Mouse (Mus musculus) gonadal fat pad, adult 2 months (tissue): Measurements from ENCODE around the gene Mms19. TPM values are rescaled to one million over a fixed set of nuclear protein-coding genes. Genes with fewer than 3 reads are reported as not detected.
"Not testable (repeated sequence)": the region's sequence is repeated elsewhere in the genome, so short reads cannot be mapped to it uniquely, and the experiment has no call there.

ENCODE experiments used
- DNase-seq: peaks from one replicate; pipeline ENCODE4 v3.0.0-alpha.2; 2012; ENCODE audit warnings: low read depth
- polyA plus RNA-seq: library from polyadenylated mRNA; depleted of rRNA; stranded (reverse); fragments of >200 nt; gene quantifications from 2 replicates; pipeline ENCODE4 v1.2.3, GENCODE M21; 2012

Gene Mms19
- polyA plus RNA-seq, 1 experiment: 73.4 TPM

GRCm38 (mm10) chr19:41933179-41934086 is 47.5 kb downstream of the Mms19 start, which contains the start of the genes Exosc1 and Zdhhc16:
Exosc1 (minus strand) TSS chr19:41933423.
Zdhhc16 (plus strand) TSS chr19:41933480.
- DNase-seq: peak; percentile 93

DNA sequence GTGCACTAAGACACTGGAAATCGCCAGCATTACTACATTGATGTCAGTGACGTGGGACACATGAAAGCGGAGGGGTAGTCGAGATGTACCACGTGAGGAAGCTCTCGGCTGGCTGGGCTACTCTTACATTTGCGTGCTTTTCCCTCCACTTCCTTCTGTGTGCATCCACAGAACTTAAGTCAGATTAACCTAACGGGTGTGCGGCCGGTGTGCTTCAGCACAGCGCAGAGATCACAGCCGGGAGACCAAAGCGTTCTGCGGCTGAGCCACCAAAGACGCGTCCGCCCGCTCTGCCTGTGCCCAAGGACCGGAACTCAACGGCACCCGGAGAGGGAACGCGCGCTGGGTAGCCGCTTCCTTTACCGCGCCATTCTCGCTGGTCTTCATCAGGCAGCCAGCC is 48.3 kb downstream of the Mms19 start:
- no peak for DNase-seq

DNA sequence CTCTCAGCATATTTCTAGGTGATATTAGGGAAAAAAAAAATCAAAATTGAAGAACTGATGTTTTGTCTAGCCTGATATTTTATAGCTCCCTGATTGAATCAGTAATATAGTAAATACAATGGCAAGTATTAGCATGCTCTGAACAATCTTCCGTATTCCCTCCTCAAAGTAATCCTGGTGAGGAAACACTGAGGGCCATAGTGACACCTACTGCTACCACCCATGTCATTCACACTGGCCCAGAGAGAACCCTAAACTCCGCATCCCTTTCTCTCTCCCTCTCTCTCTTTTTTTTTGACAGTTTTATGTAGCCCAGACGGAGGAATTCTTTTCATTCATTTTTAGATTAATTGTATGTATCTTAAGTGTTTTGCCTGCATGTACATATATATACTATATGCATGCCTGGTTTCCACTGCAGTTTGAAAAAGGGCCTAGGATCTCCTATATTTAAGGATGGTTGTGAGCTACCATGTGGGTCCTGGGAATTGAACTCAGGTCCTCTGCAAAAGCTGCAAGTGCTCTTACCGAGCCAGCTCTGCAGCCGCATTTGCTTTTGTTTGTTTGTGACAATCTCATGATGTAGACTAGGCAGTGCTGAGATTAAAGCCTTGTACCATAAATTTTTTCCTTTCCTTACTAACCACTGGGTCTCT is 60.4 kb downstream of the Mms19 start:
- no peak for DNase-seq

- no peak for DNase-seq
Measured at GRCm38 (mm10) chr19:41919471-41919870, 61.5 kb downstream of the Mms19 start.

DNA sequence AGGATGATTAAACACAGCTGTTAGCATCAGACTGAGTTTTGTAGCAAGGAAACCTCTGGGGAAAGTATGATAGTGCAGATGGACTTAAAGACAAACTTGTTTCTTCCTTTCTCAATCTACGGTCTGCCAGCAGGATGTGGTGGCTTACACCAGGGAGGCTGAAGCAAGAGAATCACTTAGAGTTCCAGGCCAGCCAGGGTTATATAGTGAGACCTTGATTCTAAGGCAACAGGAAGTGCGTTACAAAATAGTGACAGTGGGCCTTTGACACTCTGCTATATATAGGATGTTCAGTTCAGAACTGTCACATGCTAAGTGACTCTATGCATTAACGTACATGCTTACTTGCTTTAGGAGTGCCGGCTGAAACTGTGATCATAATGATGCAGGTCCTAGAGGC is 64.1 kb downstream of the Mms19 start:
- no peak for DNase-seq

DNA sequence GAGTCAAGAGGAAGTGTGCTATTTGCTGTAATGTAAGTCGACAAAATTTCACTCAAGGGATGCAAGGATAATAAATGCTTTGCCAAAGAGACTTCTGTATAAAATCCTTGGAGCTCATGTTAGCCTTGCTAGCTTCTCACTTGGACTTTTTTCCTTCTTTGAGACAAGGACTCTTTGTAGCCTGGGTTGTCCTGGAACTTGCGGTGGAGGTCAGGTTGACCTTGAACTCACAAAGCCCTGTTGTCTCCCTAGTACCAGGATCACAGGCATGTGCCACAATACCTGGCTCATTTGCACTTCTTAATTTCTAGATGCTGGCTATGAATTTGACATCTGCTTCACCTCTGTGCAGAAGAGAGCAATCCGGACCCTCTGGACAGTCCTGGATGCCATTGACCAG is 65.7 kb downstream of the Mms19 start:
- no peak for DNase-seq

- DNase-seq: not testable (repeated sequence)
Measured at GRCm38 (mm10) chr19:41914592-41914882, 66.4 kb downstream of the Mms19 start.

- no peak for DNase-seq
Measured at GRCm38 (mm10) chr19:41913774-41914591, 67.0 kb downstream of the Mms19 start.

GRCm38 (mm10) chr19:41912121-41913080 is 68.6 kb downstream of the Mms19 start:
- no peak for DNase-seq

DNA sequence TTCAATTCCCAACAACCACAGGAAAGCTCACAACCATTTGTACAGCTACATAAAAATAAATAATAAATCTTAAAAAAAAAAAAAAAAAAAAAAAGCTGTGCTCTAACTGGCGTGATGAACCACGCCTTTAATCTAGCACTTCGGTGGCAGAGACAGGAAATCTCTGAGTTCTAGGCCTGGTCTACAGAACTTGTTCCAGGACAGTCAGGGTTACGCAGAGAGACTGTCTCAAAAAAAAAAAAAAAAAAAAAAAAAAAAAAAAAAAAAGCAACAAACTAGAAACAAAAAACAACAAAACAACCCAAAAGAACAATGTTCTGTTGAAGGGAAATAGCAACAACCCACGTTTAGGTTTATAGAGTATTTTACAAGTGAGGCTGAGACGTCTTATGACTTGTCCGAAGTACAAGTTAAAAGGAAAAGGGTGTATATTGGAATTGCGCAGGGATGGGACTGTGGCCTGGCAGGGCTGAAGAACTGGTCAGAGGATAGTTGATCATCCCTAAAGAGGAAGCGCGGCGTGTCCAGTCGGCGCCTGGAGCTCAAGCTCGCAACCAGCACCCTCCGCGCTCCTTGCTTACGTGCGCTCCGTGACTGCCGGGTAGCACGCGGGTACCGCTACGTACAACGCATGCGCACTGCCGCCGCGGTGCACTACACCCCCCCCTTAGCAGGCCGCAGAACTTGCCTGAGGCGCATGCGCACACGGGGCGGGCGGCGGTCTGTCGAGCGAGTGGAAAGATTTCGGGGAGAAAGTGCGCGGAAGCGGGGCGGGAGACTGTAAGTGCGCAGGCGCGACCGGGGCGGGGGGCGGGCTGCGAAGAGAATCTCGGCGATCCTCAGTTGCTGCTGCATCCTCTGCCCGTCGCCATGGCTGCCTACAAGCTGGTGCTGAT is 69.5 kb downstream of the Mms19 start, which contains the start of gene Pgam1:
Gene Pgam1, plus strand, starts transcription at position 746 of the 896 bp plus-strand sequence.
- DNase-seq: peak; percentile 58

DNA sequence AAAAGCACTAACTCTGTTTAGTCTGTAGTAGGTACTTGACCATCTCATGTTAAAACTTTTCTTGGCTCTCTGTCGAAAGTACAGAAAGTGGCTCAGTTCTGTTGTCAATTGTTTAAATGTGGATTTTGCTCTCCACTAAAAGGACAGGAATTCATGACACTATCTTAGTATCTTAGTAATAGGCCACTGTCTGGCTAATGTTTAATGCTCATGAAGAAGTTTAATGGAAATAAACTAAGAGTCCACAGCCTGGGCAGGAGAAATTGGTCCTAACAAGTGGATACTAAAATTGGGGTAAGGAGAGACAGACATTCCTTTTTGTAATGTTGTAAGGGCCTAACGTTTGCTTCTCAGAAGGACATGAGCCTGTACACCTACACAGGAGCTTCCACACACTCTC is 70.6 kb downstream of the Mms19 start:
- DNase-seq: no peak

GRCm38 (mm10) chr19:41908736-41909135 is 72.2 kb downstream of the Mms19 start:
- no peak for DNase-seq

GRCm38 (mm10) chr19:41907079-41907760 is 73.7 kb downstream of the Mms19 start:
- no peak for DNase-seq

DNA sequence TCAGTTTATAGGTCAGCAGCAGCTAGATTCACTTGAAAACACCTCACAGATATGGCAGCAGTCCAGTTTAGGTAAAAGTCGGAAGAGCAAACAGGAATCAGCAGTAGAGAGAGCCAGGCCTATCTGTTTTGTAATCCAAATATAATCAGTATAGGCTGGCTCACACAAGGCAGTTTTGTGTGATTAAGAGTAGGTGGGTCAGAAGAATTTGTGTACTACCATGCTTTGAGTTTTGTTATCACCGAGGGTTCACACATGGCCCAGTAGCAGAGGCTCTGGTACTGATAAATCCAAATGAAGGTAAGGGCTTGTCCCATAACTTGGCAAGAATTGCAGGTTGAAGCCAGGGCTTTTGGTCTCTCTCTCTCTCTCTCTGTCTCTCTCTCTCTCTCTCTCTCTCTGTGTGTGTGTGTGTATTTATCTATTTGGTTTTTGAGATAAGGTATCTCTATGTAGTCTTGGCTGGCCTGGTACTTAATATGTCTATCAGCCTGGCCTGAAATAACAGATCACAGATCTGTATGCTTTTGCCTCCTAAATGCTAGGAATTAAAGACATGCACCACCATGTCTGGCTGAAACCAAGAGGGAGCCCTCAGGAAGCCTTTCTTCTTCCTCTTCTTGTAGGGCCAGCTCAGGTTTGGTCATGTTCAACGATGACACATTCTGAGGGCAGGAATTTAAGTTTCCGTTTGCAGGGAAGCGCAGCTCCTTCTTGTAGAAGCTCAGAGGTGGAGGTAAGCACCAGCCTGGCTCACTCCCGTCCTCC is 74.5 kb downstream of the Mms19 start:
- DNase-seq: no peak

DNA sequence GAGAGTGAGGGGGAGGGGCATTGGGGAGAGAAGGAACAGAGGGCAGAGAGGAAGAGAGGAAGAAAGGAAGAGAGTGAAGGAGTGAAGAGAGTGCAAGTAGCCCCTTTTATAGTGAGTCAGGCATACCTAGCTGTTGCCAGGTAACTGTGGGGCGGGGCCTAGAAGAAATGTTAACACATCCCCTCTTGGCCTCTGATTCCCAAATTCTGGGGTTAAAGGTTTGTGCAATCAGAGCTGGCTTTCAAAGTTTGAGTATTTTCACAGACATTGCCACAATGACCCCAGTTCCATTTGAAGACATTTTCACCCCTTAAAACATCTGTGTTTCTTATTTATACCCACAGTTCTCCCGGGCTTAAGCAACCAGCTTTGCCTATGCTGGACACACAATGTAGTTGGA is 75.7 kb downstream of the Mms19 start:
- no peak for DNase-seq

DNA sequence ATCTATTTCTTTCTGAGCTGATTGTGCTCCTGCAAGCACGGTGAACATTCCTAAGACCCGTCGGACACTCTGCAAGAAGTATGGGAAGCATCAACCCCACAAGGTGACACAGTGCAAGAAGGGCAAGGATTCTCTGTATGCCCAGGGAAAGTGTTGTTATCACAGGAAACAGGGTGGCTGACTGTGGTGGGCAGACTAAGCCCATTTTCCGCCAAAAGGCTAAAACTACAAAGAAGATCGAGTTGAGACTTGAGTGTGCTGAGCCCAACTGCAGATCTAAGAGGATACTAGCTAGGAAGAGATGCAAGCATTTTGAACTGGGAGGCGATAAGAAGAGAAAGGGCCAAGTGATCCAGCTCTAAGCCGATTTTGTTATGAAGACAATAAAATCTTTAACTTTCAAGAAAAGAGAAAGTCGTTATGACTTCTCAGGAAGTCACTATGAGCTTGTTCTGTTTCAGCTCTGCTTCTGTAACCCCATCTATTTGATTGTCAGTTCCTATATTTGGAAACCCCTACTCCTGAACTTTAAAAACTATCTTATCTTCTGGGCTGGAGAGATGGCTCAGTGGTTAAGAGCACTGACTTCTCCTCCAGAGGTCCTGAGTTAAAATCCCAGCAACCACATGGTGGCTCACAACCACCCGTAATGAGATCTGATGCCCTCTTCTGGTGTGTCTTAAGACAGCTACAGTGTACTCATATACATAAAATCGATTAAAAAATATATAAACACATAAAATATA is 77.9 kb downstream of the Mms19 start:
- DNase-seq: no peak

DNA sequence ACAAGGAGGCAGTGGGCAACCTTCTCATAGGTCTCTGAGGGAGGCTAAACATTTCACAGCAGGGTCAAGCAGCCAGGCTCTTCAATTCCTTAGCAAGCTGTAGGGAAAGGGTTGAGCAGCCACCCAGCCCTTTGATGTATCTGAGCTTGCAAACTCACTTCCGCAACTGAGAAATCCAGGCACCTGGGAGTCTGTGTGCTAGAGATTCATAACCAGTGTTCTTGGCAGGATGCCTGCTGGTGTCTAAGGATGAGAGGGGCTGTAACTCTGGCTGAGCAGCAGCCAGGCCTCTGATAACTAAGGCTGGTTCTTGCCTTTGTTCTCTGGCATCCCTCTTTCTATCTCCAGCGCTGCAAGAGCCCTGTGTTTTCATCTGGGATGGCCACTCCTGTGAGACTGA is 79.3 kb downstream of the Mms19 start:
- DNase-seq: no peak
